Mouse (Mus musculus): Measurements from ENCODE around the gene Sptbn4. TPM values are rescaled to one million over a fixed set of nuclear protein-coding genes. Genes with fewer than 3 reads are reported as not detected.

Sptbn4 gene
- polyA plus RNA-seq, 1 experiment from 2014 or later, result 0.04 TPM

- 3% methylated on average over 33 of the region's 68 CpGs for WGBS (ENCODE audit: missing documents)
- Histone ChIP-seq H3K27ac (no peak overlapping the region), H3K79me2 (ENCODE audit: inconsistent target) (no peaks in the 10 kb centered on the region), H3K36me3 (ENCODE audit: inconsistent target) (no peaks in the 10 kb centered on the region), H3K4me3 (ENCODE audit: inconsistent target) (no peak overlapping the region)
Observed at GRCm38 (mm10) chr7:27396184-27397047, 51.1 kb downstream of the Sptbn4 start.

DNA sequence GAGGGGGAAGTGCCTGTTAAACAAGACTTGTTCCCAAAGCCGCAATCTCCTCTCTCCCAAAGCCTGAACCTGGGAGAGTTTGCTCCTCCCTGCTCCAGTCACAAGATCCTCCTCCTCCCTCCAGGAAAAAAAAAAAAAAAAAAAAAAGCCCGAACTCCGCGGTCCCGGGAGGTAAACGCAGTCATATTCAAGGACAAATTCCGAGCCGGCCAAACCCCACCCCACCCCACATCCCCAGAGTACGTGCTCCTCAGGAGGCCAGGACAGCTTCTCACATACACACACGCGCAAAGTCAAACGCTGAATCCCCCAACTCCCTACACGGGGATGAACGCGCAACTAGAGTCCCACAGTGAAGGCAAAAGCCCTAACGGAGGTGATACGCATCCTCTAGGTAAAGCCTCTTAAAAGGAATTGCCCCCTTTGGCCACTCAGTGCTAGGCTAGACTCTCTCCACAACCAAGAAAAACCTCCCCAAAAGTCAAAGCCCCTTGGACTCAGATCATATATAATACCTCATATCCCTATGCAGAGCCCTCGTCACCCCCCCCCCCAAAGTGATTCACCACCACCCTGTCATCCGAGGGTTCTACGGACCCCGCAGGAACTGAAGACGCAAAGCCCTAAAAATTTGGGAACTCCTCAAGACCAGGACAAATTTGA lies 51.8 kb downstream of the Sptbn4 start:
- 9% methylated on average over 20 of the region's 22 CpGs for WGBS (ENCODE audit: missing documents)
- Histone ChIP-seq H3K36me3 (ENCODE audit: inconsistent target) (no peaks in the 10 kb centered on the region), H3K27ac (no peak overlapping the region), H3K4me3 (ENCODE audit: inconsistent target) (no peak overlapping the region), H3K79me2 (ENCODE audit: inconsistent target) (no peaks in the 10 kb centered on the region)

GRCm38 (mm10) chr7:27391416-27391815 lies 56.1 kb downstream of the Sptbn4 start:
- Histone ChIP-seq H3K36me3 (ENCODE audit: inconsistent target) (no peaks in the 10 kb centered on the region), H3K27ac (no peak overlapping the region), H3K79me2 (ENCODE audit: inconsistent target) (no peaks in the 10 kb centered on the region), H3K4me3 (ENCODE audit: inconsistent target) (no peak overlapping the region)
- 61% methylated on average over 16 of the region's 16 CpGs for WGBS (ENCODE audit: missing documents)

GRCm38 (mm10) chr7:27389213-27389612 lies 58.3 kb downstream of the Sptbn4 start:
- no peak overlapping the region for H3K27ac ChIP-seq
- no peaks in the 10 kb centered on the region for H3K79me2 ChIP-seq (ENCODE audit: inconsistent target)
- WGBS (ENCODE audit: missing documents), result 47% methylated on average over 5 of the region's 6 CpGs
- H3K4me3 ChIP-seq (ENCODE audit: inconsistent target), result no peak overlapping the region
- no peaks in the 10 kb centered on the region for H3K36me3 ChIP-seq (ENCODE audit: inconsistent target)

DNA sequence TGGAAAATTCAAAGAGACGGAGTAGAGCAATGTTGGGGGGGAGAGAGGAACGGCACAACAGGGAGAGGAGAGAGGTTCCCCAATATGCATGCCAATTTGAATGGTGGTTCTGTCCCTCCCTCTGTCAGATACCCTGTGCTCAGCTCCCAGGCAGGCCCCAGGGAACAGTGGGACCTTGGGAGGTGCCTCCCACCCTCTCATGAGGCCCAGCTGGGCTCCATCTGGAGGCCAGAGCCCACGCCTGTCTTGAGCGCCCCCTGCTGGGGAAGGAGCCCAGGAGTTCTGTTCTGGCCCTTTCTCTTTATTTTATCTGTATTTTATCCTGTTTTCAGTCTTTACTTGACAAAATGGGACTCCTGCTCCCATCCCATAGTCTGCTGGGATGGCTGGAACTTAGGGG lies 62.8 kb downstream of the Sptbn4 start:
- no peak overlapping the region for H3K4me3 ChIP-seq (ENCODE audit: inconsistent target)
- no peaks in the 10 kb centered on the region for H3K36me3 ChIP-seq (ENCODE audit: inconsistent target)
- no peaks in the 10 kb centered on the region for H3K79me2 ChIP-seq (ENCODE audit: inconsistent target)
- WGBS (ENCODE audit: missing documents), result 40% methylated on average over 4 of the region's 4 CpGs
- no peak overlapping the region for H3K27ac ChIP-seq

DNA sequence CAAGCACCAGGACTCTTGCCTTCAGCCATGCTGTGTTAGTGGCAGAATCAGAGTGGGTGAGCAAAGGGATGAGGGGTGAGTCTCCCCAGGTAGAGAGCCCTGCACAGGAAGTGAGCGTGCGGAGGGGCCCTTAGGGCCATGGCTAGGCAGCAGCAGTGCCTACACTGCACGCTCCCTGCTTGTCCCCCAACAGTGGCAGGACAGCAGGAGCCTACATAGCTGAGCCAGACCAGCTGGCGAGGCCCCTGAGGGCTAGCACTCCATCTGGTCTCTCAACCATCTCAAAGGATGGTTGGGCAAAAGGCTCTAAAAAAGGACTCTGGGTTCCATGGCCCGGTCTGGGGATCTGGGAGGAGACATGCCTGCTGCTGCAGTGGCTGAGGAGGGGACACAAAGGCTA lies 63.4 kb downstream of the Sptbn4 start:
- Histone ChIP-seq H3K27ac (no peak overlapping the region), H3K36me3 (ENCODE audit: inconsistent target) (no peaks in the 10 kb centered on the region), H3K79me2 (ENCODE audit: inconsistent target) (no peaks in the 10 kb centered on the region), H3K4me3 (ENCODE audit: inconsistent target) (no peak overlapping the region)
- 94% methylated on average over 5 of the region's 5 CpGs for WGBS (ENCODE audit: missing documents)

DNA sequence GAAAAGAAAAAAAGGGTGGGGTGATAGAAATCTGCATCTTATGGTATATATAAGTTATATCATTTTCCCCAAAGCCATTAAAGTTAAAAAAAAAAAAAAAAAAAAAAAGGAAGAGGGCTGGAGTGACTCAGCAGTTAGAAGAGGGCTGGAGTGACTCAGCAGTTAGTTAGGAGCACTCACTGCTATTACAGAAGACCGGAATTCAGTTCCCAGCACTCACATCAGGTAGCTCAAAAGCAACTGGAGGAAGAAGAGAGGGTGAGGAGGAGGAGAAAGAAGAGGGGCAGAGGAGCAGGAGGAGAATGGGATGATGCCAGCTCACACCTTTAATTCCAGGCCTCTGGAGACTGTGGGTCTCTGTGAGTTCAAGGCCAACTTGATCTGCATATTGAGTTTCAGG lies 64.3 kb downstream of the Sptbn4 start:
- Histone ChIP-seq H3K4me3 (ENCODE audit: inconsistent target) (no peak overlapping the region), H3K27ac (no peak overlapping the region), H3K36me3 (ENCODE audit: inconsistent target) (no peaks in the 10 kb centered on the region), H3K79me2 (ENCODE audit: inconsistent target) (no peaks in the 10 kb centered on the region)
- WGBS (ENCODE audit: missing documents), result 50% methylated on average over 1 of the region's 1 CpGs

GRCm38 (mm10) chr7:27381560-27381959 lies 65.9 kb downstream of the Sptbn4 start:
- Histone ChIP-seq H3K4me3 (ENCODE audit: inconsistent target) (no peak overlapping the region), H3K36me3 (ENCODE audit: inconsistent target) (no peaks in the 10 kb centered on the region), H3K27ac (no peak overlapping the region), H3K79me2 (ENCODE audit: inconsistent target) (no peaks in the 10 kb centered on the region)
- 69% methylated on average over 4 of the region's 4 CpGs for WGBS (ENCODE audit: missing documents)

DNA sequence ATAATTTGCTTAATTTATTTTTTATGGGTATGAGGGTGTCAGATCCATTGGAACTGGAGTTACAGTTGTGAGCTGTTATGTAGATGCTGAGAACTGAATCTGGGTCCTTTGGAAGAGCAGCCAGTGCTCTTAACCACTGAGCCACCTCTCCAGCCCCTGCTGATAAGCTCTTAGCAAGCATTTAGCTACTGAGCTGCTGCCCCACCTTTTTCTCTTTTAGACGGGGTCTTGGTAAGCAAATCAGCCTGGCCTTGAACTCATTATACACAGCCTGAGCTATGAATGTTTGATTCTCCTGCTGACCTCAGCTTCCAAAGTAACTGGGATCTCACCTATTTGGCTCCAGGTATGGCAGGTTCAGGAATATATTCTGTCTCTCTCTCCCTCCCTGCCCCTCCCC lies 66.5 kb downstream of the Sptbn4 start:
- Histone ChIP-seq H3K4me3 (ENCODE audit: inconsistent target) (no peak overlapping the region), H3K79me2 (ENCODE audit: inconsistent target) (no peaks in the 10 kb centered on the region), H3K36me3 (ENCODE audit: inconsistent target) (no peaks in the 10 kb centered on the region), H3K27ac (no peak overlapping the region)
- 80% methylated on average over 1 of the region's 1 CpGs for WGBS (ENCODE audit: missing documents)

GRCm38 (mm10) chr7:27379836-27380235 lies 67.7 kb downstream of the Sptbn4 start:
- Histone ChIP-seq H3K27ac (no peak overlapping the region), H3K4me3 (ENCODE audit: inconsistent target) (no peak overlapping the region), H3K36me3 (ENCODE audit: inconsistent target) (no peaks in the 10 kb centered on the region), H3K79me2 (ENCODE audit: inconsistent target) (no peaks in the 10 kb centered on the region)
- 97% methylated on average over 6 of the region's 6 CpGs for WGBS (ENCODE audit: missing documents)

GRCm38 (mm10) chr7:27378431-27378830 lies 69.1 kb downstream of the Sptbn4 start:
- no peak overlapping the region for H3K27ac ChIP-seq
- H3K79me2 ChIP-seq (ENCODE audit: inconsistent target), result no peaks in the 10 kb centered on the region
- H3K36me3 ChIP-seq (ENCODE audit: inconsistent target), result no peaks in the 10 kb centered on the region
- 25% methylated on average over 4 of the region's 4 CpGs for WGBS (ENCODE audit: missing documents)
- H3K4me3 ChIP-seq (ENCODE audit: inconsistent target), result no peak overlapping the region

GRCm38 (mm10) chr7:27375274-27375673 lies 72.2 kb downstream of the Sptbn4 start:
- Histone ChIP-seq H3K36me3 (ENCODE audit: inconsistent target) (no peaks in the 10 kb centered on the region), H3K27ac (no peak overlapping the region), H3K4me3 (ENCODE audit: inconsistent target) (no peak overlapping the region), H3K79me2 (ENCODE audit: inconsistent target) (no peaks in the 10 kb centered on the region)
- whole genome bisulfite sequencing (ENCODE audit: missing documents), result 3% methylated on average over 22 of the region's 22 CpGs

DNA sequence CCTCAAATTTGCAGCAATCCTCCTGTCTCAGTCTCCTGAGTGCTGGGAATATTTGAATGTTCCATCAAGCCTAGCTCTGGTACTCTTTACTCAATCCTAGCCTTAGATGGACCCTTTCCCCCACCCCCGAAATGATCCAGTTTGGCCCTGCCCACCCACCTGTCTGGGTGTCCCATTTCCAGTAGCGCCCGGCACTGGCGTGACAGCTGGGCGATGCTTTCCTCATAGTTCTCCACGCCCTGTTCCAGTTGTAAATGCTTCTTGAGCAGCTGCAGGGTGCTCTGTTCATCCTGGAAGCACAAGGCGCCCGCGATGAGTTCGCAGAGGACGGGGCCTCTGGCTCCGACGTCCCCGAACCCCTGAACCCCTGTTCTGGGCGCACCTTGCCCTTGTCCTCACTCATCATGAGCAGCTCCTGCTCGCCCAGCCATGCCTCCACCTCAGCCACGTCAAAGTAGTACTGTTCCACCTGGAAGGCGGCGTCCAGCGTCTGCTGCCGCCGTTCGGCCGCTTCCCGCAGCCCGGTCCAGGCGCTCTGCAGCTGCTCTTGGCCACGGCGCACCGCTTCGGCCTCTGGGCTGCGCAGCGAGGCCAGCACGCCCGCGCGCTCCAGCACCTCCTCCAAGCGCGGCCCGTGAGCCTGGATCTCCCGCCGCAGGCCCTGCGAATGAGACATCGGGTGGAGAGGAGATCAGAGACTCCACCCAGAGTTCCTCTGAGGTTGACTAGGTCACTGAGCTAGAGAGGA lies 75.6 kb downstream of the Sptbn4 start:
- Histone ChIP-seq H3K27ac (no peak overlapping the region), H3K79me2 (ENCODE audit: inconsistent target) (no peaks in the 10 kb centered on the region), H3K4me3 (ENCODE audit: inconsistent target) (no peak overlapping the region), H3K36me3 (ENCODE audit: inconsistent target) (no peaks in the 10 kb centered on the region)
- WGBS (ENCODE audit: missing documents), result 13% methylated on average over 44 of the region's 44 CpGs

DNA sequence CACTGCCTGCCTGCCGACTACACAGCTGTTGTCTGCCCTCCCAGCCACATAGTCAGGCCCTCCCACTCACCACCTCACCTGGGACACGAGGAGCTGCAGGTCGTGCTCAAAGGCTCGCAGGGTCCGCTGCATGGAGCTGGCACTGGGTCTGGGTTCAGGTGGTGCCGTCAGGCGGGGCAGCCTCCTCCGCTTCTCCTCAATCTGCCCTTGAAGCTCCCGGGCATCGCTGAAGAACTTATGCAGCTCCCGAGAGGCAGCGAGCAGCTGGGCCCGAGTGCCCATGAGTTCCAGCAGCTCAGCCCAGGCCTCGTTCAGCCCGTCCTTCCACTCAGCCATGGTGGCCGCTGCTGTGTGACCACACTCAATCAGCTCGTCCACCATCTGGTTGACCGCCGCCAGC lies 78.4 kb downstream of the Sptbn4 start:
- H3K27ac ChIP-seq, result no peak overlapping the region
- no peak overlapping the region for H3K4me3 ChIP-seq (ENCODE audit: inconsistent target)
- no peaks in the 10 kb centered on the region for H3K79me2 ChIP-seq (ENCODE audit: inconsistent target)
- H3K36me3 ChIP-seq (ENCODE audit: inconsistent target), result no peaks in the 10 kb centered on the region
- WGBS (ENCODE audit: missing documents), result 95% methylated on average over 19 of the region's 19 CpGs

GRCm38 (mm10) chr7:27367976-27368375 lies 79.5 kb downstream of the Sptbn4 start:
- Histone ChIP-seq H3K27ac (no peak overlapping the region), H3K79me2 (ENCODE audit: inconsistent target) (no peaks in the 10 kb centered on the region), H3K36me3 (ENCODE audit: inconsistent target) (no peaks in the 10 kb centered on the region), H3K4me3 (ENCODE audit: inconsistent target) (no peak overlapping the region)
- 22% methylated on average over 11 of the region's 11 CpGs for WGBS (ENCODE audit: missing documents)

All from macrophage (primary cell).